Mouse (Mus musculus): ENCODE results near the gene Gm45062.

GRCm38 (mm10) chr6:8498961-8499360, 239.7 kb downstream of the Gm45062 start:
- TF ChIP-seq CTCF (IDR thresholded peaks at IDR 0.05) (no peak), EP300 (IDR thresholded peaks at IDR 0.05) (no peak)
